Mouse (Mus musculus) adrenal gland, adult (tissue): ENCODE measurements around the gene Krt90.
A peak's percentile ranks its signal among the peaks of the same experiment; 100 is the strongest.
"Not testable (repeated sequence)": the region's sequence is repeated elsewhere in the genome, so short reads cannot be mapped to it uniquely, and the experiment has no call there.

ENCODE experiments used
- DNase-seq, 2 experiments: peaks; one replicate each; pipeline ENCODE4 v3.0.0; 2022 to 2023; ENCODE audit warnings: low spot score in 1 of 2; ENCODE audit not compliant: inconsistent age in 2 of 2

Krt90 gene

GRCm38 (mm10) chr15:101519792-101520191, 43.0 kb downstream of the Krt90 start:
- peak; percentile 69 to 89 for DNase-seq

DNA sequence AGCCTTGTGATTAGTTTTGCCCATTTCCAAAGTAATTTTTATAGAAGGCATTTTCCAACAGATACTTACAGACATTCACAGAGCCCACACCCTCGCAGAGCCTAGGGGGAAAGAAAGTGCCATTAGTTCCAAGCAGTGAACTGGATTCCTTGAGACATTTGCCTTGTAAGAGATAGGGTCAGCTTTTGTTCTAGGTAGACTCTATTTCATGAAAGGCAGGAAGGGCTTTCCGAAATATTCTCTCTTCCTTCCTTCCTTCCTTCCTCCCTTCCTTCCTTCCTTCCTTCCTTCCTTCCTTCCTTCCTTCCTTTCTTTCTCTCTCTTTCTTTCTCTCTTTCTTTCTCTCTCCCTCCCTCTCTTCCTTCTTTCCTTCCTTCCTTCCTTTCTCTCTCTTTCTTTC, 45.6 kb downstream of the Krt90 start, which contains the start of gene Gm49425:
Gm49425 (minus strand) TSS at position 101 of the 400 bp plus-strand sequence.
- not testable (repeated sequence) for DNase-seq

GRCm38 (mm10) chr15:101508247-101508646, 54.5 kb downstream of the Krt90 start:
- DNase-seq = no peak

DNA sequence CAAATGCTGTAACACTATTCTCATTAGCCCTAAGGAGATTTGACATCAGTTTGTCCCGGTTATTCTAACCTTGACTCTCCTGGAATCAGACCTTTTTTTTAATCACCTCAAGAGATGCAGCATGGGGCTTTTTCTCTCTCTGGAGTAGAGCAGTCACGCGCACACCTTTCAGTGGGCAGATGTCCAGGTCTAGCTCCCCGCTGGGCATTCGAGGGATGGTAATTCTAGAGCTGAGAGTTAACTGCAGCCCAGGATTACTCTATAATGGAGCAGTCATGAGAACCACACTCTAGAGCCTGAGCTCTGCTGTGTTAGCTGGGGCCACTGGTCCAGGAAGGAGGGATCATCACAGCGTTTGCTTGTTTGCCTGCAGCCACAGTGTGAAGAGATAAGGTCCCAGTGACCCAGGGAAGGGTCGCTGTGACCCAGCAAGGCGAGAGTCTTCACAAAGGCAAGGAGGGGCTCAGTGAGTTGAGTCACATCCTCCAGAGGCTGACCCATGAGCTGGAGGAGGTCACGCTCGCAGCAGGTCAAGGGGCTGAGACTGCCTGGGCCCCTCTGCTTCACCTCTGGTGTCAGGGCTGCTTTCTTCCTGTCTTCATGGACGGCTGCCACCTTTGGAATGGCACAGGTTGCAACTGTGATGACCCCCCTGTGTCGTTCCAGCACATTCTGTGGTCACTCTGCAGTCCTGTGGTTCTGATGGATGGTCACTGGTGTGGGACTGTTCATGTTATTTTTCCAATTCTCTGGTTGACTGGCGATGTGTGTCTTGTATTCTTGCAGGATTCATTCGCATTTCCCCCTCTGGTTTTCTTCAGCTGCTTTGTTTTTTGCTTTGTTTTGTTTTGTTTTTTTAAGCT, 55.6 kb downstream of the Krt90 start:
- no peak for DNase-seq
